11 mouse cellular contexts compared by ENCODE assay signal in the genomic region with DNA sequence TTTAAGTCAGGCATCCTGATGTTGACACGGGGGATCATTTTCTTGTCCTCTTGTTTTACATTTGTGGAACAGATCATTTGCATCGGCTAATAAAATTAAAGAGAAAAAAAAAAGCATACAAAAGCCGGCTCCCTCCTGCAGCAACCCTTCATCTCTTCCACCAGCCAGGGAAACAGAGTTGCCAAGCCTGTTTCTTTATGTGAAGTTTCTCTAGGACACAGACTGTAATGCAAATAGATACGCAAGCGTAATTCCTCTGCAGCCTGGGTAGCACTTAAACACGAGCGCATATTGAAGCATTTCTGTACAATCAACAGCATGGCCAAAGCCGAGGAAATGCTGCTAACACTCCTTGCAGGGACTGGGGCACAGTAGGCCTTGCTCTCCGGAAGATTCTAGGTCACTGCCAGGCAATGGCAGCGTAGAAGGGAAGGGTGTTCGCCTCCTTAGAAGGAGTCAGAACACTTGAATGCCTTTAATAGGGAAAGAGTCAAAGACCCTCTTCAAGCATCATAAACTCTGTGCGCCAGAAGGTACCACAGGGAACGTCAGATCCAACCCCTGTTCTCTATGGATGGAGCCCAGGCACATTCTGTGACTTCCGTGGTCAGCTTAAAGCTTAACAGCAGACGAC.
DNase-seq lines count a peak whose midpoint lies in the region; ATAC-seq and TF ChIP-seq lines count a peak whose summit lies in the region.
"Had no signal": no experiment of that assay in that cellular context is flagged by ENCODE, and none has a peak within 500 bp of the region (broad histone marks: within the 10 kb centered on the region; RNA-seq: fewer than 3 reads in every experiment).

No protein-coding gene starts in this region.

- 0 out of 2 replicates have a peak, but pooled peaks have one; percentile 29 for ATAC-seq in kidney, postnatal 0 days (replicated peaks; ENCODE audit: low FRiP score, low read depth)
- ATAC-seq in hindbrain, embryonic 14.5 days (ENCODE audit: low FRiP score) = no peak
- ATAC-seq: inflammation-experienced regulatory T-cells, adult 6 months had no signal

- no peak overlapping the region for H3K4me3 ChIP-seq in kidney, postnatal 0 days (replicated peaks; ENCODE audit: low read depth, low read length)
- no peak overlapping the region for H3K4me3 ChIP-seq in hindbrain, embryonic 14.5 days (replicated peaks; ENCODE audit: low read length)

- no peak overlapping the region for H3K9ac ChIP-seq in kidney, postnatal 0 days (ENCODE audit: low read depth, low read length)
- no peak overlapping the region for H3K9ac ChIP-seq in hindbrain, embryonic 14.5 days

- peak; percentile 29 for DNase-seq in embryo, embryonic 10.5 days (ENCODE audit: low spot score)
- no peak for DNase-seq in embryo, embryonic 10 days (ENCODE audit: low spot score)
- no peak for DNase-seq in kidney, postnatal 0 days (ENCODE audit: low spot score)
- DNase-seq in kidney, adult 8-10 months = no peak
- no peak for DNase-seq in hindbrain, embryonic 14.5 days (ENCODE audit: low spot score)
- DNase-seq in neural tube, embryonic 10.5 days (ENCODE audit: extremely low spot score, low spot score) = peak; percentile 36
- DNase-seq in gastrocnemius, adult 8-10 months (ENCODE audit: low spot score in 2 of 2) = no peak
- no peak for DNase-seq in testis, postnatal 14 days (ENCODE audit: low spot score)
- DNase-seq: cerebellum, adult 8-10 months had no signal

- WGBS in kidney, postnatal 0 days = 37% methylated on average over 15 of the region's 15 CpGs
- 18% methylated on average over 15 of the region's 15 CpGs for WGBS in hindbrain, embryonic 14.5 days

- no peaks in the 10 kb centered on the region for H3K27me3 ChIP-seq in kidney, postnatal 0 days (ENCODE audit: insufficient read depth, low read length)
- H3K27me3 ChIP-seq in hindbrain, embryonic 14.5 days (ENCODE audit: control insufficient read depth, insufficient read depth, low read length) = no peaks in the 10 kb centered on the region

- H3K27ac ChIP-seq in kidney, postnatal 0 days = no peak overlapping the region
- H3K27ac ChIP-seq in hindbrain, embryonic 14.5 days = peak overlapping the region; percentile 63; the same call in 1 of the 2 replicates

- no peaks in the 10 kb centered on the region for H3K36me3 ChIP-seq in kidney, postnatal 0 days (ENCODE audit: insufficient read depth, low read length)
- no peaks in the 10 kb centered on the region for H3K36me3 ChIP-seq in hindbrain, embryonic 14.5 days (replicated peaks; ENCODE audit: control insufficient read depth, insufficient read depth)
- H3K36me3 ChIP-seq: G1E had no signal

- H3K4me1 ChIP-seq in kidney, postnatal 0 days (replicated peaks; ENCODE audit: insufficient read depth, low read length) = no peaks in the 10 kb centered on the region
- peaks cover 25% of the 10 kb centered on the region for H3K4me1 ChIP-seq in hindbrain, embryonic 14.5 days (replicated peaks; ENCODE audit: control insufficient read depth, insufficient read depth, low read length)

- no peak for TF ChIP-seq CTCF in kidney, postnatal 0 days (IDR thresholded peaks at IDR 0.05; ENCODE audit: low read depth)

- peak overlapping the region; percentile 25; the same call in 1 of the 2 replicates for H3K4me2 ChIP-seq in kidney, postnatal 0 days (ENCODE audit: low read length)
- peak overlapping the region; percentile 1; the same call in 1 of the 2 replicates for H3K4me2 ChIP-seq in hindbrain, embryonic 14.5 days (replicated peaks)

- H3K9me3 ChIP-seq in kidney, postnatal 0 days (replicated peaks; ENCODE audit: low read length) = no peaks in the 10 kb centered on the region
- no peaks in the 10 kb centered on the region for H3K9me3 ChIP-seq in hindbrain, embryonic 14.5 days (ENCODE audit: control insufficient read depth, low read length)

Comparison
In these comparisons a context has a peak if more than half of its experiments do, and no peak if none do; other contexts are left out.
1. DNase-seq: peak in embryo, embryonic 10.5 days (single experiment) and neural tube, embryonic 10.5 days (single experiment); none in embryo, embryonic 10 days (single experiment), kidney, postnatal 0 days (single experiment), kidney, adult 8-10 months (0 of 2), hindbrain, embryonic 14.5 days (single experiment), gastrocnemius, adult 8-10 months (0 of 2) and testis, postnatal 14 days (single experiment).